Mouse (Mus musculus) liver, embryonic 11.5 days (tissue): ENCODE data around the gene Dst. TPM values are rescaled to one million over a fixed set of nuclear protein-coding genes. Genes with fewer than 3 reads are reported as not detected.
A peak's percentile ranks its signal among the peaks of the same experiment; 100 is the strongest.

Source experiments
- ATAC-seq: fragments of 200-750 bp; cut with Nextera tagmentation; replicated peaks from 2 replicates; pipeline ENCODE4 v1.8.0; 2017; ENCODE audit warnings: moderate number of reproducible peaks, mild to moderate bottlenecking, moderate TSS enrichment, moderate library complexity; ENCODE audit not compliant: low FRiP score
- DNase-seq: peaks from one replicate; pipeline ENCODE4 v3.0.0-alpha.2; 2017; ENCODE audit warnings: low spot score
- H3K27ac ChIP-seq: fragments of 300-500 bp; sonication (generic); 2 replicates; pipeline ENCODE4 v1.5.1; 2014; ENCODE audit warnings: mild to moderate bottlenecking, low read depth, low read length, control low read depth
- H3K27me3 ChIP-seq: fragments of 300-500 bp; sonication (generic); replicated peaks from 2 replicates; pipeline ENCODE4 v1.6.1; 2014; ENCODE audit warnings: low read length, mixed read lengths; ENCODE audit not compliant: control insufficient read depth, insufficient read depth
- H3K36me3 ChIP-seq: fragments of 300-500 bp; sonication (generic); 2 replicates; pipeline ENCODE4 v1.6.1; 2014; ENCODE audit warnings: mild to moderate bottlenecking, low read length, moderate library complexity, mixed read lengths; ENCODE audit not compliant: control insufficient read depth, insufficient read depth
- H3K4me1 ChIP-seq: fragments of 300-500 bp; sonication (generic); replicated peaks from 2 replicates; pipeline ENCODE4 v1.6.1; 2014; ENCODE audit warnings: low read length, mixed read lengths; ENCODE audit not compliant: control insufficient read depth, insufficient read depth
- H3K4me2 ChIP-seq: fragments of 300-500 bp; sonication (generic); 2 replicates; pipeline ENCODE4 v1.6.1; 2014; ENCODE audit warnings: mild to moderate bottlenecking, control low read depth, moderate library complexity
- H3K4me3 ChIP-seq: fragments of 300-500 bp; sonication (generic); 2 replicates; pipeline ENCODE4 v1.5.1; 2014; ENCODE audit warnings: low read depth, low read length, control low read depth
- H3K9ac ChIP-seq: fragments of 300-500 bp; sonication (generic); 2 replicates; pipeline ENCODE4 v1.6.1; 2014; ENCODE audit warnings: low read depth, low read length, control low read depth
- H3K9me3 ChIP-seq: fragments of 300-500 bp; sonication (generic); 2 replicates; pipeline ENCODE4 v1.6.1; 2016; ENCODE audit warnings: low read length, inconsistent platforms, mixed read lengths; ENCODE audit not compliant: control insufficient read depth
- WGBS: fragments of 180-500 bp; shearing (Covaris S2); extraction: QIAGEN DNeasy Blood & Tissue Kit; methylation state at CpG from one replicate; pipeline ENCODE4 v1.1.7; 2014; 5-methylcytosine and 5-hydroxymethylcytosine counted together
- polyA plus RNA-seq: library from polyadenylated mRNA; unstranded; fragments of >200 nt; fragmentation: Nextera tagmentation; extraction: Ambion mirVana; gene quantifications from 2 replicates; pipeline ENCODE4 v1.2.1, GENCODE M21; 2014

Dst gene
- polyA plus RNA-seq, 1 experiment from 2014 or later, result 9.4 TPM

- 2% methylated on average over 16 of the region's 16 CpGs for WGBS
- DNase-seq (no peak), ATAC-seq (no peak; the same call in 1 of the 2 replicates)
Observed at GRCm38 (mm10) chr1:34011821-34012271, 103.8 kb downstream of the Dst start.

GRCm38 (mm10) chr1:34013490-34013889 is 105.5 kb downstream of the Dst start:
- H3K27ac ChIP-seq, result no peak overlapping the region

More at GRCm38 (mm10) chr1:34011821-34012271, 103.8 kb downstream of the Dst start:
- Histone ChIP-seq H3K27ac (no peak overlapping the region), H3K9ac (peak overlapping the region; percentile 20), H3K27me3 (peaks cover 9% of the 10 kb centered on the region; the same call in 1 of the 2 replicates), H3K9me3 (no peaks in the 10 kb centered on the region), H3K4me2 (peak overlapping the region; percentile 67), H3K36me3 (no peaks in the 10 kb centered on the region), H3K4me1 (no peaks in the 10 kb centered on the region; the same call in 1 of the 2 replicates), H3K4me3 (peak overlapping the region; percentile 61)

GRCm38 (mm10) chr1:34016780-34017179 is 108.8 kb downstream of the Dst start:
- H3K27me3 ChIP-seq, result peaks cover 2% of the 10 kb centered on the region; the same call in 1 of the 2 replicates
- H3K27ac ChIP-seq, result no peak overlapping the region
- H3K4me2 ChIP-seq, result no peak overlapping the region
- no peak overlapping the region for H3K9ac ChIP-seq
- no peak overlapping the region for H3K4me3 ChIP-seq
- H3K9me3 ChIP-seq, result no peaks in the 10 kb centered on the region
- DNase-seq, result no peak
- 88% methylated on average over 15 of the region's 15 CpGs for WGBS
- H3K36me3 ChIP-seq, result no peaks in the 10 kb centered on the region
- no peaks in the 10 kb centered on the region for H3K4me1 ChIP-seq
- ATAC-seq, result no peak

More at GRCm38 (mm10) chr1:34013490-34013889, 105.5 kb downstream of the Dst start:
- no peak for ATAC-seq
- no peak overlapping the region for H3K4me3 ChIP-seq
- H3K4me1 ChIP-seq, result no peaks in the 10 kb centered on the region; the same call in 1 of the 2 replicates
- no peak for DNase-seq
- no peaks in the 10 kb centered on the region for H3K36me3 ChIP-seq
- H3K4me2 ChIP-seq, result no peak overlapping the region
- no peaks in the 10 kb centered on the region for H3K9me3 ChIP-seq
- WGBS, result 68% methylated on average over 5 of the region's 5 CpGs
- peaks cover 9% of the 10 kb centered on the region; the same call in 1 of the 2 replicates for H3K27me3 ChIP-seq
- no peak overlapping the region for H3K9ac ChIP-seq

- Histone ChIP-seq H3K4me1 (no peaks in the 10 kb centered on the region), H3K4me3 (no peak overlapping the region), H3K36me3 (no peaks in the 10 kb centered on the region), H3K4me2 (no peak overlapping the region), H3K27ac (no peak overlapping the region), H3K9me3 (no peaks in the 10 kb centered on the region), H3K27me3 (no peaks in the 10 kb centered on the region), H3K9ac (no peak overlapping the region)
- DNase-seq, result no peak
- WGBS, result 88% methylated on average over 4 of the region's 4 CpGs
- ATAC-seq, result no peak
Observed at GRCm38 (mm10) chr1:34017323-34017722, 109.3 kb downstream of the Dst start.

GRCm38 (mm10) chr1:34020599-34020998 is 112.6 kb downstream of the Dst start:
- no peaks in the 10 kb centered on the region for H3K4me1 ChIP-seq
- DNase-seq (no peak), ATAC-seq (no peak)
- no peaks in the 10 kb centered on the region for H3K9me3 ChIP-seq
- H3K27me3 ChIP-seq, result no peaks in the 10 kb centered on the region
- no peak overlapping the region for H3K9ac ChIP-seq
- H3K36me3 ChIP-seq, result no peaks in the 10 kb centered on the region
- H3K4me3 ChIP-seq, result no peak overlapping the region
- no peak overlapping the region for H3K27ac ChIP-seq
- WGBS, result 90% methylated on average over 6 of the region's 6 CpGs
- H3K4me2 ChIP-seq, result no peak overlapping the region

GRCm38 (mm10) chr1:34021574-34021973 is 113.5 kb downstream of the Dst start:
- Histone ChIP-seq H3K4me2 (no peak overlapping the region), H3K9ac (no peak overlapping the region), H3K4me3 (no peak overlapping the region), H3K9me3 (no peaks in the 10 kb centered on the region), H3K27ac (no peak overlapping the region), H3K36me3 (no peaks in the 10 kb centered on the region), H3K27me3 (no peaks in the 10 kb centered on the region), H3K4me1 (no peaks in the 10 kb centered on the region)
- ATAC-seq, result no peak
- WGBS, result 57% methylated on average over 2 of the region's 2 CpGs
- no peak for DNase-seq

GRCm38 (mm10) chr1:34023154-34023553 is 115.1 kb downstream of the Dst start:
- Histone ChIP-seq H3K9ac (no peak overlapping the region), H3K4me2 (no peak overlapping the region), H3K36me3 (no peaks in the 10 kb centered on the region), H3K4me3 (no peak overlapping the region), H3K9me3 (no peaks in the 10 kb centered on the region), H3K27me3 (no peaks in the 10 kb centered on the region), H3K4me1 (no peaks in the 10 kb centered on the region), H3K27ac (no peak overlapping the region)
- DNase-seq (no peak), ATAC-seq (no peak)
- 78% methylated on average over 9 of the region's 9 CpGs for WGBS

GRCm38 (mm10) chr1:34025879-34026278 is 117.9 kb downstream of the Dst start:
- no peaks in the 10 kb centered on the region for H3K4me1 ChIP-seq
- 76% methylated on average over 6 of the region's 6 CpGs for WGBS
- no peak overlapping the region for H3K4me3 ChIP-seq
- H3K36me3 ChIP-seq, result no peaks in the 10 kb centered on the region
- H3K9me3 ChIP-seq, result no peaks in the 10 kb centered on the region
- no peak overlapping the region for H3K27ac ChIP-seq
- ATAC-seq (no peak), DNase-seq (no peak)
- no peak overlapping the region for H3K4me2 ChIP-seq
- no peaks in the 10 kb centered on the region for H3K27me3 ChIP-seq
- no peak overlapping the region for H3K9ac ChIP-seq

- no peak overlapping the region for H3K4me3 ChIP-seq
- H3K27ac ChIP-seq, result no peak overlapping the region
- no peaks in the 10 kb centered on the region for H3K36me3 ChIP-seq
- no peak for DNase-seq
- H3K4me2 ChIP-seq, result no peak overlapping the region
- 63% methylated on average over 5 of the region's 5 CpGs for WGBS
- no peaks in the 10 kb centered on the region for H3K9me3 ChIP-seq
- no peaks in the 10 kb centered on the region for H3K4me1 ChIP-seq
- no peak for ATAC-seq
- no peak overlapping the region for H3K9ac ChIP-seq
- H3K27me3 ChIP-seq, result no peaks in the 10 kb centered on the region
Observed at GRCm38 (mm10) chr1:34028722-34029121, 120.7 kb downstream of the Dst start.
